ENCODE assay signal across 10 mouse cellular contexts in genomic region chr11:101983431-101983921, GRCm38 (mm10). TPM values are rescaled to one million over a fixed set of nuclear protein-coding genes. Genes with fewer than 3 reads are reported as not detected.
DNase-seq lines count a peak whose midpoint lies in the region; ATAC-seq and TF ChIP-seq lines count a peak whose summit lies in the region.
"Had no signal": no experiment of that assay in that cellular context is flagged by ENCODE, and none has a peak within 500 bp of the region (broad histone marks: within the 10 kb centered on the region; RNA-seq: fewer than 3 reads in every experiment).

No protein-coding gene starts in this region.

- no peak for TF ChIP-seq POLR2A in kidney, adult 2 months (IDR thresholded peaks at IDR 0.05; ENCODE audit: low read depth, low read length)

- 56% methylated on average over 10 of the region's 10 CpGs for WGBS in kidney, adult 2 months
- WGBS in embryonic facial prominence, embryonic 10.5 days = 74% methylated on average over 10 of the region's 10 CpGs
- 71% methylated on average over 10 of the region's 10 CpGs for WGBS in hindbrain, embryonic 15.5 days
- 75% methylated on average over 10 of the region's 10 CpGs for WGBS in midbrain, embryonic 15.5 days

- no peak for TF ChIP-seq CTCF in kidney, adult 2 months (conservative IDR thresholded peaks at IDR 0.05; ENCODE audit: insufficient read depth, insufficient read length, low read depth, low read length)

- no peaks in the 10 kb centered on the region; the same call in 1 of the 2 replicates for H3K36me3 ChIP-seq in kidney, adult 2 months (ENCODE audit: control insufficient read depth, insufficient read depth, low read length)
- H3K36me3 ChIP-seq in embryonic facial prominence, embryonic 10.5 days (replicated peaks) = 0 out of 2 replicates have a peak, but pooled peaks cover 6% of the 10 kb centered on the region
- H3K36me3 ChIP-seq in hindbrain, embryonic 15.5 days = no peaks in the 10 kb centered on the region
- no peaks in the 10 kb centered on the region for H3K36me3 ChIP-seq in midbrain, embryonic 15.5 days (replicated peaks)
- H3K36me3 ChIP-seq: G1E had no signal

- H3K9me3 ChIP-seq in embryonic facial prominence, embryonic 10.5 days = no peaks in the 10 kb centered on the region
- H3K9me3 ChIP-seq in hindbrain, embryonic 15.5 days = no peaks in the 10 kb centered on the region
- H3K9me3 ChIP-seq in midbrain, embryonic 15.5 days = no peaks in the 10 kb centered on the region
- H3K9me3 ChIP-seq: G1E had no signal

- no peak for DNase-seq in kidney, adult 2 months
- DNase-seq in kidney, postnatal 14 days = no peak
- no peak for DNase-seq in embryonic facial prominence, embryonic 10.5 days (ENCODE audit: low spot score)
- DNase-seq in c-Kit-positive CD71-positive TER-119-positive erythroid progenitor cells, embryonic 14.5 days (ENCODE audit: low spot score) = no peak
- no peak for DNase-seq in thymus, adult 18-20 months
- DNase-seq in left cerebral cortex, adult 11 months (ENCODE audit: low spot score) = no peak

- ATAC-seq in hindbrain, embryonic 15.5 days (ENCODE audit: low FRiP score, low read depth) = no peak
- ATAC-seq in midbrain, embryonic 15.5 days (replicated peaks) = no peak

- H3K9ac ChIP-seq in hindbrain, embryonic 15.5 days = no peak overlapping the region
- H3K9ac ChIP-seq in midbrain, embryonic 15.5 days = no peak overlapping the region

- no peaks in the 10 kb centered on the region for H3K27me3 ChIP-seq in kidney, adult 2 months (replicated peaks; ENCODE audit: control insufficient read depth, insufficient read depth, low read length)
- peaks cover 35% of the 10 kb centered on the region for H3K27me3 ChIP-seq in embryonic facial prominence, embryonic 10.5 days (replicated peaks; ENCODE audit: low read depth, poor library complexity, severe bottlenecking)
- no peaks in the 10 kb centered on the region for H3K27me3 ChIP-seq in hindbrain, embryonic 15.5 days
- H3K27me3 ChIP-seq in midbrain, embryonic 15.5 days (replicated peaks) = 0 out of 2 replicates have a peak, but pooled peaks cover 4% of the 10 kb centered on the region

- peak overlapping the region; percentile 29 for H3K4me3 ChIP-seq in kidney, adult 2 months (ENCODE audit: insufficient read depth, low read depth, low read length)
- peak overlapping the region; percentile 80 for H3K4me3 ChIP-seq in embryonic facial prominence, embryonic 10.5 days
- peak overlapping the region; percentile 59 for H3K4me3 ChIP-seq in hindbrain, embryonic 15.5 days
- H3K4me3 ChIP-seq in midbrain, embryonic 15.5 days = peak overlapping the region; percentile 61; the same call in 1 of the 2 replicates

- peaks cover 4% of the 10 kb centered on the region; the same call in 1 of the 2 replicates for H3K4me1 ChIP-seq in kidney, adult 2 months (ENCODE audit: control insufficient read depth, insufficient read depth, low read length)
- H3K4me1 ChIP-seq in embryonic facial prominence, embryonic 10.5 days = peaks cover 44% of the 10 kb centered on the region
- peaks cover 20% of the 10 kb centered on the region for H3K4me1 ChIP-seq in hindbrain, embryonic 15.5 days (replicated peaks)
- peaks cover 20% of the 10 kb centered on the region; the same call in 1 of the 2 replicates for H3K4me1 ChIP-seq in midbrain, embryonic 15.5 days

- H3K27ac ChIP-seq in kidney, adult 2 months (ENCODE audit: insufficient read depth, low read depth, low read length) = peak overlapping the region; percentile 94
- peak overlapping the region; percentile 27 for H3K27ac ChIP-seq in embryonic facial prominence, embryonic 10.5 days (replicated peaks)
- peak overlapping the region; percentile 85; the same call in 1 of the 2 replicates for H3K27ac ChIP-seq in hindbrain, embryonic 15.5 days (replicated peaks)
- peak overlapping the region; percentile 70; the same call in 1 of the 2 replicates for H3K27ac ChIP-seq in midbrain, embryonic 15.5 days

- peak overlapping the region; percentile 92 for H3K4me2 ChIP-seq in hindbrain, embryonic 15.5 days
- peak overlapping the region; percentile 96 for H3K4me2 ChIP-seq in midbrain, embryonic 15.5 days

RNA-seq across cellular contexts. Expression of gene Cfap97d1, which starts 0.6 kb away (rescaled TPM):
- polyA plus RNA-seq in kidney, adult 2 months (2012; rRNA removed) = not detected in 2 replicates
- not detected in 2 replicates for polyA plus RNA-seq in embryonic facial prominence, embryonic 10.5 days (2016; fragmentation: Nextera tagmentation; extraction: Ambion mirVana)
- not detected in 2 replicates for polyA plus RNA-seq in hindbrain, embryonic 15.5 days (2015; fragmentation: Nextera tagmentation; extraction: Ambion mirVana)
- not detected in 2 replicates for polyA plus RNA-seq in midbrain, embryonic 15.5 days (2015; fragmentation: Nextera tagmentation; extraction: Ambion mirVana)
- polyA plus RNA-seq: embryonic facial prominence, embryonic 11.5 days; G1E had no signal

RNA-seq across cellular contexts. Expression of gene Dusp3, which starts 3.3 kb away (rescaled TPM):
- 67.8 and 92.4 TPM in 2 replicates for polyA plus RNA-seq in kidney, adult 2 months (2012; rRNA removed)
- 11.0 and 11.7 TPM in 2 replicates for polyA plus RNA-seq in embryonic facial prominence, embryonic 10.5 days (2016; fragmentation: Nextera tagmentation; extraction: Ambion mirVana)
- polyA plus RNA-seq in hindbrain, embryonic 15.5 days (2015; fragmentation: Nextera tagmentation; extraction: Ambion mirVana) = 25.4 and 25.9 TPM in 2 replicates
- polyA plus RNA-seq in midbrain, embryonic 15.5 days (2015; fragmentation: Nextera tagmentation; extraction: Ambion mirVana) = 21.7 and 22.2 TPM in 2 replicates

RNA-seq across cellular contexts. Expression of gene Sost, which starts 16.7 kb away (rescaled TPM):
- 2.0 TPM in 2 replicates for polyA plus RNA-seq in kidney, adult 2 months (2012; rRNA removed)
- 0.20 and 0.30 TPM in 2 replicates for polyA plus RNA-seq in embryonic facial prominence, embryonic 10.5 days (2016; fragmentation: Nextera tagmentation; extraction: Ambion mirVana)
- polyA plus RNA-seq in hindbrain, embryonic 15.5 days (2015; fragmentation: Nextera tagmentation; extraction: Ambion mirVana) = 0.06 and 0.09 TPM in 2 replicates
- not detected in 2 replicates for polyA plus RNA-seq in midbrain, embryonic 15.5 days (2015; fragmentation: Nextera tagmentation; extraction: Ambion mirVana)
- polyA plus RNA-seq: embryonic facial prominence, embryonic 11.5 days; G1E had no signal

RNA-seq across cellular contexts. Expression of gene Mpp3, which starts 44.8 kb away (rescaled TPM):
- polyA plus RNA-seq in kidney, adult 2 months (2012; rRNA removed) = 2.3 and 3.5 TPM in 2 replicates
- 8.2 and 10.3 TPM in 2 replicates for polyA plus RNA-seq in embryonic facial prominence, embryonic 10.5 days (2016; fragmentation: Nextera tagmentation; extraction: Ambion mirVana)
- polyA plus RNA-seq in hindbrain, embryonic 15.5 days (2015; fragmentation: Nextera tagmentation; extraction: Ambion mirVana) = 55.9 and 56.2 TPM in 2 replicates
- polyA plus RNA-seq in midbrain, embryonic 15.5 days (2015; fragmentation: Nextera tagmentation; extraction: Ambion mirVana) = 60.1 and 62.9 TPM in 2 replicates
- polyA plus RNA-seq: G1E had no signal

RNA-seq across cellular contexts. Expression of gene Cd300lg, which starts 57.8 kb away (rescaled TPM):
- polyA plus RNA-seq in kidney, adult 2 months (2012; rRNA removed) = 62.1 and 67.1 TPM in 2 replicates
- polyA plus RNA-seq in embryonic facial prominence, embryonic 10.5 days (2016; fragmentation: Nextera tagmentation; extraction: Ambion mirVana) = 0.28 and 0.51 TPM in 2 replicates
- polyA plus RNA-seq in hindbrain, embryonic 15.5 days (2015; fragmentation: Nextera tagmentation; extraction: Ambion mirVana) = 0.30 and 0.43 TPM in 2 replicates
- polyA plus RNA-seq in midbrain, embryonic 15.5 days (2015; fragmentation: Nextera tagmentation; extraction: Ambion mirVana) = 0.31 and 0.43 TPM in 2 replicates
- polyA plus RNA-seq: G1E had no signal

Comparison
In these comparisons a context has a peak if more than half of its experiments do, and no peak if none do; other contexts are left out.
1. H3K27ac ChIP-seq: peak in every context shown above with its lines; median percentile 94 in kidney, adult 2 months; 85 in hindbrain, embryonic 15.5 days; 70 in midbrain, embryonic 15.5 days; 27 in embryonic facial prominence, embryonic 10.5 days.
2. H3K4me3 ChIP-seq: peak in every context shown above with its lines; median percentile 80 in embryonic facial prominence, embryonic 10.5 days; 61 in midbrain, embryonic 15.5 days; 59 in hindbrain, embryonic 15.5 days; 29 in kidney, adult 2 months.